Mouse (Mus musculus) heart, adult 2 months (tissue): Measurements from ENCODE around the gene Mta1.

Experiments used
- CTCF ChIP-seq: fragments of 200-600 bp; IDR thresholded peaks from 2 replicates; pipeline ENCODE4 v1.8.1; 2022; ENCODE audit warnings: antibody characterized with exemption, mild to moderate bottlenecking, moderate library complexity
- POLR2A ChIP-seq: fragments of 200-500 bp; IDR thresholded peaks from 2 replicates; pipeline ENCODE4 v1.6.1; 2011; ENCODE audit warnings: mild to moderate bottlenecking, low read depth, low read length, control low read depth; ENCODE audit not compliant: insufficient read depth

DNA sequence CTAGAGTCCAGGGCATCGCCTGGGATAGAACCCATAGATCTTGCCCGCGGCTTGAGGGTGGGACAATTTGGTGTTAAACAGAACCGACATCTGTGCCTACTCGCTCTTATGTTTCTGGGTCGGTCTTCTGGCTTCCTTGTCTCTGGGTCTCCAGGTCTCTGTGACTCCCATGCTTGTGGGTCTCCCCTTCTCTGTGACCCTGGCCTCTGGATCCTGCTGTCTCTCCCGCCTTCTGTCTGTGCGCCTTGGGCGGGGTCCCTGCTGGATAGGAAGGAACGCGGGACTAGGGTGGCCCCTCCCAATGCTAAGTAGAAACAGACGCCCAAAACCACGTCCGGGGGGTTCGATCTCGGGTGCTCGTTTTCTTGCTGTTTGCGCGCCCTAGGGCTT lies 54.2 kb downstream of the Mta1 start:
- TF ChIP-seq POLR2A (no peak), CTCF (no peak)
